Mouse (Mus musculus): ENCODE measurements around the gene Chd3. TPM values are rescaled to one million over a fixed set of nuclear protein-coding genes. Genes with fewer than 3 reads are reported as not detected.

Chd3 gene
- polyA plus RNA-seq, 1 experiment from 2014 or later, result 68.9 TPM

DNA sequence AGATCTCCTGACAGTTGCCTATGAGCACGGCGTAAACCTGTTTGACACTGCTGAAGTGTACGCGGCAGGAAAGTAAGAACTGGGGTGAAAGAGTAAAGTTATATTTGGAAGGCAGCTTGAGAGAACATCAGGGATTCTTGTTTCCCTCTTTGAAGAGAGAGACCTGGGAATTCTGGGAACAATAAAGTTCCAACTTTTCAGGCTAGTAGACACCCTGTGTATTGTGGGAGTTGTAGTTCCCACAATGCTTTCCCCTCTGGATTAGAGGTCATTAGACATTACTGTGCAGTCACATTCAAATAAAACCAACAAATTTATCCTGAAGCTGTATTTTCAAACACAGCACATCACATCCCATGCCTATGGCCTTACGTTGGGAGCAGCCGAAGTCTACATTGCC lies 40.7 kb downstream of the Chd3 start:
- DNase-seq (ENCODE audit: low spot score) (no peak), ATAC-seq (ENCODE audit: low read depth) (no peak)
- no peak overlapping the region for H3K4me2 ChIP-seq (ENCODE audit: low read depth, low read length)
- peaks cover 15% of the 10 kb centered on the region for H3K27me3 ChIP-seq (replicated peaks; ENCODE audit: control insufficient read depth, insufficient read depth, low read length)
- H3K9me3 ChIP-seq (ENCODE audit: control insufficient read depth, low read length), result no peaks in the 10 kb centered on the region
- 90% methylated on average over 6 of the region's 6 CpGs for WGBS
- H3K9ac ChIP-seq (ENCODE audit: low read depth, low read length), result no peak overlapping the region
- no peaks in the 10 kb centered on the region for H3K36me3 ChIP-seq (ENCODE audit: control insufficient read depth, insufficient read depth, low read length)
- no peak overlapping the region for H3K4me3 ChIP-seq (ENCODE audit: low read depth, low read length)
- H3K4me1 ChIP-seq (ENCODE audit: control insufficient read depth, insufficient read depth, low read length), result peaks cover 33% of the 10 kb centered on the region
- no peak overlapping the region for H3K27ac ChIP-seq (replicated peaks; ENCODE audit: low read depth, low read length)

DNA sequence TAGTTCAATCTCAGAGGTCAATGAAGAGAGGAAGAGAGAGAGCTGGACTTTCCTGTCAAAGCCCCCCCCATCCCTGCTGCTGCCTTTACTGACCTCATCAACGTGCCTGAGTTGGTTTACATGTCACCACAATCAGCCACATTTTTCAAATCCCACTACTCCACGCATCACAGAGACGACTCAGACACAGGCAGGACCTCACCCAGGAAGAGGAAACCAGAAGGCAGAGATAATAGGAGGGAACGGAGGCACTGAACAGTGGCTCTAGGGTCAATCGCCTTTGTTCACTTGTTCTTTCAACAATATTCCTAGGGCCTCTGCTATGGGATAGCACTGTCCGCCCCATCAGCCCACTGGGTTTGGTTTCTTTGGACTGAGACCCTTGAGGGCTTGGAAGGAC lies 41.6 kb downstream of the Chd3 start:
- no peak overlapping the region for H3K27ac ChIP-seq (replicated peaks; ENCODE audit: low read depth, low read length)
- peaks cover 31% of the 10 kb centered on the region for H3K4me1 ChIP-seq (ENCODE audit: control insufficient read depth, insufficient read depth, low read length)
- WGBS, result 51% methylated on average over 6 of the region's 6 CpGs
- peaks cover 15% of the 10 kb centered on the region for H3K27me3 ChIP-seq (replicated peaks; ENCODE audit: control insufficient read depth, insufficient read depth, low read length)
- ATAC-seq (ENCODE audit: low read depth), result no peak
- H3K36me3 ChIP-seq (ENCODE audit: control insufficient read depth, insufficient read depth, low read length), result no peaks in the 10 kb centered on the region
- no peak overlapping the region for H3K4me3 ChIP-seq (ENCODE audit: low read depth, low read length)
- no peak overlapping the region for H3K4me2 ChIP-seq (ENCODE audit: low read depth, low read length)
- H3K9ac ChIP-seq (ENCODE audit: low read depth, low read length), result no peak overlapping the region
- H3K9me3 ChIP-seq (ENCODE audit: control insufficient read depth, low read length), result no peaks in the 10 kb centered on the region
- no peak for DNase-seq (ENCODE audit: low spot score)

- peak overlapping the region; percentile 49; the same call in 1 of the 2 replicates for H3K4me3 ChIP-seq (ENCODE audit: low read depth, low read length)
- H3K4me1 ChIP-seq (ENCODE audit: control insufficient read depth, insufficient read depth, low read length), result peaks cover 30% of the 10 kb centered on the region
- ATAC-seq (ENCODE audit: low read depth) (no peak), DNase-seq (ENCODE audit: low spot score) (no peak)
- peak overlapping the region; percentile 91 for H3K4me2 ChIP-seq (ENCODE audit: low read depth, low read length)
- H3K9me3 ChIP-seq (ENCODE audit: control insufficient read depth, low read length), result no peaks in the 10 kb centered on the region
- 9% methylated on average over 9 of the region's 9 CpGs for WGBS
- no peaks in the 10 kb centered on the region for H3K36me3 ChIP-seq (ENCODE audit: control insufficient read depth, insufficient read depth, low read length)
- no peak overlapping the region for H3K27ac ChIP-seq (replicated peaks; ENCODE audit: low read depth, low read length)
- H3K27me3 ChIP-seq (replicated peaks; ENCODE audit: control insufficient read depth, insufficient read depth, low read length), result peaks cover 15% of the 10 kb centered on the region
- no peak overlapping the region for H3K9ac ChIP-seq (ENCODE audit: low read depth, low read length)
These were observed 42.1 kb downstream of the Chd3 start for GRCm38 (mm10) chr11:69327157-69327442.

DNA sequence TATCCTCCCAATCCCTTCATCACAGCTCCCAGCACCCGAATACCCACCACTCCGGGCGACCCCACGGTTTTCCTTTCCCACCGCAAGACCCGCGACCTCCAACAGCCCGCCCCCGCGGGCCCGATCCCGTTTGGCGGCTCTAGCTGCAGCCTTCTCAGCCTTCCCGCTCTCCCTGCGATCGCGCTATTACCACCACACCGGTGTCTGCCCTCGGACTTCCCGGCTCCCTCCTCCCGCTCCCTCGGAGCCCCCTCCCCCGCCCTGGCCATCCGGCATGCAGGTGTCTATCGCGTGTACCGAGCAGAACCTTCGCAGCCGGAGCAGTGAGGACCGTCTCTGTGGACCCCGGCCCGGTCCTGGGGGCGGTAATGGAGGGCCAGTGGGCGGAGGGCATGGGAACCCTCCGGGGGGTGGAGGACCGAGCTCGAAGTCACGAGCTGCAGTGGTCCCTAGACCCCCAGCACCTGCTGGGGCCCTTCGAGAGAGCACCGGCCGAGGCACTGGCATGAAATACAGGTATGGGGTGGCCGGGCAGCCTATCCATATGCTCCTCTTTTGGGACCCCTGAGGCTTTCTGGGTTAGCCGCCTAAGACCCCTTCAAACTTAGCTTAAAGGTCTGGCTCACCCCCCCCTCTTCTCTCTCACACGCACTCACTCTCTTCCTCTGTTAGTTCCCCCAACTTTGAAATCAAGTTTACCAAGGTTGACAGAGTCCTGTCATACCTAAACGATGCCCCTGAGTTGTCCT lies 42.6 kb downstream of the Chd3 start:
- H3K9me3 ChIP-seq (ENCODE audit: control insufficient read depth, low read length), result no peaks in the 10 kb centered on the region
- peaks cover 29% of the 10 kb centered on the region for H3K4me1 ChIP-seq (ENCODE audit: control insufficient read depth, insufficient read depth, low read length)
- ATAC-seq (ENCODE audit: low read depth) (no peak), DNase-seq (ENCODE audit: low spot score) (peak; percentile 26)
- peak overlapping the region; percentile 91 for H3K4me2 ChIP-seq (ENCODE audit: low read depth, low read length)
- H3K4me3 ChIP-seq (ENCODE audit: low read depth, low read length), result peak overlapping the region; percentile 49
- H3K36me3 ChIP-seq (ENCODE audit: control insufficient read depth, insufficient read depth, low read length), result no peaks in the 10 kb centered on the region
- H3K27ac ChIP-seq (replicated peaks; ENCODE audit: low read depth, low read length), result no peak overlapping the region
- WGBS, result 1% methylated on average over 37 of the region's 45 CpGs
- H3K27me3 ChIP-seq (replicated peaks; ENCODE audit: control insufficient read depth, insufficient read depth, low read length), result peaks cover 15% of the 10 kb centered on the region
- peak overlapping the region; percentile 73 for H3K9ac ChIP-seq (ENCODE audit: low read depth, low read length)

DNA sequence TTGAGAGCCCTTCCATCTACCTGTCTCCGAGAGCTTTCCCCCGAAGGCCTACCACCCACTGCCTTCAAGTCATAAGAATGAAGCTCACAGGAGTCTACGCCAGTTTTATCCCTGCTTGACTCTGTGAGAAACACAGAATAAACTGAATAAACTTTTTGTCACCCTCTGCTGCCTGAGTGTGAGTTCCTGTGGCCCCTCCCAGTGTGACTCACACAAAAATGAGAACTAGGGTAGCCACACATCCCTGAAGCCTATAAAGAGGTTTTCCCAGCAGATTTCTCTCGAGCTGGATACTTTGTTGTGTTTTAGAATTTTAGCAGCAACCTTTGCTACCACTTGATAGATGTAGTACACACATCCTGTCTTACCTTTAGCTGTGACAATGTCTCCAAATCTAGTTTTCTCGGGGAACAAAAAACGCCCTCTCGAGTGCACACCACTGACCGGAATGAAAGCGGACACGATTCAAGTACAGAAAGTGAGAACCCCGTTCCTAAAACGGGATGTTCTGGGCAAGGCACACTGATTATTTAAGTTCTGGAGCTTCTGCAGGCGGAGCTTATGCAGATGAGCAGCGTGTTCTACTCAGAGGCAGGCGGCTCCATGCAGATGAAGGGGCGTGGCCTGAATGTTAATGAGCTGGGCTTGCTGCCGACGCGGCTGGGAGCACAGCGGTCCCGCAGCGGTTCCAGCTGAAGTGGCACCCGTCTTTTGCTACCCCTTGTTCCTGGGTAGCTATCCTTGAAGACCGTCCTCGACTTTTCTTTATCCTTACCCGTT lies 43.4 kb downstream of the Chd3 start, which contains the start of gene Kcnab3:
Gene Kcnab3, plus strand, starts transcription at position 631 of the 780 bp plus-strand sequence.
- DNase-seq (ENCODE audit: low spot score) (peak; percentile 97), ATAC-seq (ENCODE audit: low read depth) (peak; percentile 73)
- H3K9me3 ChIP-seq (ENCODE audit: control insufficient read depth, low read length), result no peaks in the 10 kb centered on the region
- H3K27me3 ChIP-seq (replicated peaks; ENCODE audit: control insufficient read depth, insufficient read depth, low read length), result peaks cover 15% of the 10 kb centered on the region
- H3K36me3 ChIP-seq (ENCODE audit: control insufficient read depth, insufficient read depth, low read length), result no peaks in the 10 kb centered on the region
- H3K27ac ChIP-seq (replicated peaks; ENCODE audit: low read depth, low read length), result peak within 1 kb of the TSS; percentile 34; the same call in 1 of the 2 replicates
- 12% methylated on average over 26 of the region's 26 CpGs for WGBS
- peak within 1 kb of the TSS; percentile 73 for H3K9ac ChIP-seq (ENCODE audit: low read depth, low read length)
- peak within 1 kb of the TSS; percentile 49 for H3K4me3 ChIP-seq (ENCODE audit: low read depth, low read length)
- peaks cover 23% of the 10 kb centered on the region for H3K4me1 ChIP-seq (ENCODE audit: control insufficient read depth, insufficient read depth, low read length)
- H3K4me2 ChIP-seq (ENCODE audit: low read depth, low read length), result peak within 1 kb of the TSS; percentile 91

GRCm38 (mm10) chr11:69324749-69325148 lies 44.5 kb downstream of the Chd3 start:
- 83% methylated on average over 6 of the region's 6 CpGs for WGBS
- H3K4me3 ChIP-seq (ENCODE audit: low read depth, low read length), result peak overlapping the region; percentile 66
- DNase-seq (ENCODE audit: low spot score) (no peak), ATAC-seq (ENCODE audit: low read depth) (no peak)
- no peak overlapping the region for H3K27ac ChIP-seq (replicated peaks; ENCODE audit: low read depth, low read length)
- H3K9ac ChIP-seq (ENCODE audit: low read depth, low read length), result peak overlapping the region; percentile 63; the same call in 1 of the 2 replicates
- H3K36me3 ChIP-seq (ENCODE audit: control insufficient read depth, insufficient read depth, low read length), result peaks cover 7% of the 10 kb centered on the region
- peaks cover 23% of the 10 kb centered on the region for H3K4me1 ChIP-seq (ENCODE audit: control insufficient read depth, insufficient read depth, low read length)
- peaks cover 15% of the 10 kb centered on the region for H3K27me3 ChIP-seq (replicated peaks; ENCODE audit: control insufficient read depth, insufficient read depth, low read length)
- no peaks in the 10 kb centered on the region for H3K9me3 ChIP-seq (ENCODE audit: control insufficient read depth, low read length)
- peak overlapping the region; percentile 89 for H3K4me2 ChIP-seq (ENCODE audit: low read depth, low read length)

- Histone ChIP-seq H3K9me3 (ENCODE audit: control insufficient read depth, low read length) (no peaks in the 10 kb centered on the region), H3K27ac (replicated peaks; ENCODE audit: low read depth, low read length) (peak within 1 kb of the TSS; percentile 88), H3K4me2 (ENCODE audit: low read depth, low read length) (peak within 1 kb of the TSS; percentile 89), H3K4me3 (ENCODE audit: low read depth, low read length) (peak within 1 kb of the TSS; percentile 66), H3K4me1 (ENCODE audit: control insufficient read depth, insufficient read depth, low read length) (peaks cover 23% of the 10 kb centered on the region), H3K9ac (ENCODE audit: low read depth, low read length) (peak within 1 kb of the TSS; percentile 89), H3K36me3 (ENCODE audit: control insufficient read depth, insufficient read depth, low read length) (peaks cover 18% of the 10 kb centered on the region), H3K27me3 (replicated peaks; ENCODE audit: control insufficient read depth, insufficient read depth, low read length) (peaks cover 15% of the 10 kb centered on the region)
- peak; percentile 99 for DNase-seq (ENCODE audit: low spot score)
- under 1% methylated on average over 30 of the region's 30 CpGs for WGBS
- peak; percentile 94 for ATAC-seq (ENCODE audit: low read depth)
These were observed 45.5 kb downstream of the Chd3 start, which contains the start of the genes Cntrob and Trappc1 for GRCm38 (mm10) chr11:69323667-69324111. Gene Cntrob, minus strand, starts transcription at chr11:69323775. Gene Trappc1, plus strand, starts transcription at chr11:69323980.

GRCm38 (mm10) chr11:69322693-69323471 lies 46.3 kb downstream of the Chd3 start:
- Histone ChIP-seq H3K9me3 (ENCODE audit: control insufficient read depth, low read length) (no peaks in the 10 kb centered on the region), H3K36me3 (ENCODE audit: control insufficient read depth, insufficient read depth, low read length) (peaks cover 26% of the 10 kb centered on the region), H3K4me2 (ENCODE audit: low read depth, low read length) (peak overlapping the region; percentile 89), H3K4me1 (ENCODE audit: control insufficient read depth, insufficient read depth, low read length) (peaks cover 23% of the 10 kb centered on the region), H3K27ac (replicated peaks; ENCODE audit: low read depth, low read length) (peak overlapping the region; percentile 88), H3K27me3 (replicated peaks; ENCODE audit: control insufficient read depth, insufficient read depth, low read length) (peaks cover 14% of the 10 kb centered on the region), H3K9ac (ENCODE audit: low read depth, low read length) (peak overlapping the region; percentile 89), H3K4me3 (ENCODE audit: low read depth, low read length) (peak overlapping the region; percentile 66)
- 19% methylated on average over 18 of the region's 18 CpGs for WGBS
- ATAC-seq (ENCODE audit: low read depth) (no peak), DNase-seq (ENCODE audit: low spot score) (peak; percentile 11)
